Mouse (Mus musculus) heart, postnatal 0 days (tissue): ENCODE results near the gene Catsperd.

Source experiments
- CTCF ChIP-seq: IDR thresholded peaks from 2 replicates; pipeline ENCODE4 v1.5.1; 2016; ENCODE audit warnings: antibody characterized with exemption, control low read depth, low read depth
- EP300 ChIP-seq: IDR thresholded peaks from 2 replicates; pipeline ENCODE4 v1.6.1; 2016; ENCODE audit warnings: antibody characterized with exemption, low read depth

- TF ChIP-seq CTCF (peak; percentile 42), EP300 (no peak)
Measured at GRCm38 (mm10) chr17:56693851-56694310, 65.9 kb downstream of the Catsperd start.
